Mouse (Mus musculus): ENCODE data around the gene Pomt1. TPM values are rescaled to one million over a fixed set of nuclear protein-coding genes. Genes with fewer than 3 reads are reported as not detected.

The Pomt1 gene
- polyA plus RNA-seq (2016; fragmentation: Nextera tagmentation; extraction: Ambion mirVana): 18.8 and 24.2 TPM in 2 replicates

DNA sequence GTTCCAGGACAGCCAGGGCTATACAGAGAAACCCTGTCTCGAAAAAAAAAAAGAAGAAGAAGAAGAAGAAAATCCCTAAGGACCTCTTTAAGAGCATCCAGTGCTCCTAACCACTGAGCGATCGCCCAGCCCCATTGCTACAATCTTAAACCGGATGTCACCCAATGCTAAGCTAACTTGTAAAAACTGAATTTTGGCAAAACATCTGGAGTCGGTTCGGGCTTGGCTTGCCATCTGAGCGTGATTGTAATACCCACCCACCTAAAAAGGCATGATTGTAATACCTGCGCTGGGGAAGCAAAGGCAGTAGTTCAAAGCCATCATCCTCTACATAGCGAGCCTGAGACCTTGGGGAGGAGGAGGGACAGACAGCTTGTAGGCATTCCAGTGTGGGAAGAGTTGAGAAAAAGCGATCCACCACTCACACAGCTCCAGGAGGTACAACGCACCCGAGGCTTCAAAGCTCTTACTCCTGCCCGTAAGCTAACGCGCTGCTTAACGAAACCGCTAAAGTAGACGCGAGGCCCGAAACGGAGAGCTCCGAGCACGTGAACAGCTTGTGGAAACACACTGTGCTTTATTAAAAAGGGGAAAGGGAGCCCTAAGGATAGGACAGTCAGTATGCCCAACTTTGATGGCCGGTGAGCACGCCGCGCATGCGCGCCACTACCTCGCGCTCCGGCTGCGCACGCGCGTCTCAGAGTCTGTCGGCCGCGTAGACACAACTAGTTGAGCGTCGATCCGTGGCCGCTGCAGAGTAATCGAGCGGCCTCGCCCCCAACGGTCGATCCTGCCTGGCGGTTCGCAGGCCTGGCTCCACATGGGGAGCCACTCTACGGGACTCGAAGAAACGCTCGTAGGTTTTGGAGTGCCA lies at the start of gene Pomt1:
Gene Pomt1 (plus strand): TSS at position 705 of the 874 bp plus-strand sequence.
- peak; percentile 96 for DNase-seq (ENCODE audit: low spot score)
- Histone ChIP-seq H3K4me3 (peak within 1 kb of the TSS; percentile 80), H3K9me3 (no peaks in the 10 kb centered on the region), H3K27me3 (ENCODE audit: insufficient read depth, poor library complexity, severe bottlenecking) (no peaks in the 10 kb centered on the region), H3K4me1 (peaks cover 17% of the 10 kb centered on the region), H3K27ac (peak within 1 kb of the TSS; percentile 89), H3K36me3 (peaks cover 39% of the 10 kb centered on the region)
- under 1% methylated on average over 54 of the region's 54 CpGs for WGBS

DNA sequence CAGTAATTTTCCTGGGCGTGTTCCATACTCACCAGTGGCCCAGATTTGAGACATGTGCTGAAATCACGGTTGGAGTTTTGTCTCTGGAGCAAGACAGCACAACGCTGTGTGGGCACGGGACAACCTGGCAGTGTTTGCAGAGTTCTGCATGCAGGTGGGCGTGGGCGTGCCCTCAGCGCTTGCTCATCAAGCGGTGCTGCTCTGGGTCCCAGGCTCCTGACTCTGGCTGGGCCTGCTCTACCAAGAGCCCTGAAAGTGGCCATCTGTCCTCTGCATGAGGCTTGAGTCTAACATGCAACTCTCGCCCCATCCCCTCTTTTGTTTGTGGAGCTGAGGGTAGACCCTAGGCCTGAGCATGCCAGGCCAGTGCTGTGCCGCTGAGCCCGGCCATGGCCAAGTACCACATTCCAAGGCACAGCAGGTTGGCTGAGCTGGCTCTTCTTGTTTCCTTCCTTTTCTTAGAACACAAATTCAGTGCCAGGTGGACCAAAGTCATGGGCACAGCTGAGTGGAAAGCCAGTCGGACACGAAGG lies 49.3 kb upstream of the Pomt1 start:
- H3K4me3 ChIP-seq: no peak overlapping the region
- peaks cover 31% of the 10 kb centered on the region for H3K4me1 ChIP-seq
- H3K36me3 ChIP-seq: peaks cover 91% of the 10 kb centered on the region
- H3K9me3 ChIP-seq: no peaks in the 10 kb centered on the region
- WGBS: 93% methylated on average over 13 of the region's 13 CpGs
- DNase-seq (ENCODE audit: low spot score): no peak
- H3K27me3 ChIP-seq (ENCODE audit: insufficient read depth, poor library complexity, severe bottlenecking): no peaks in the 10 kb centered on the region
- no peak overlapping the region for H3K27ac ChIP-seq

DNA sequence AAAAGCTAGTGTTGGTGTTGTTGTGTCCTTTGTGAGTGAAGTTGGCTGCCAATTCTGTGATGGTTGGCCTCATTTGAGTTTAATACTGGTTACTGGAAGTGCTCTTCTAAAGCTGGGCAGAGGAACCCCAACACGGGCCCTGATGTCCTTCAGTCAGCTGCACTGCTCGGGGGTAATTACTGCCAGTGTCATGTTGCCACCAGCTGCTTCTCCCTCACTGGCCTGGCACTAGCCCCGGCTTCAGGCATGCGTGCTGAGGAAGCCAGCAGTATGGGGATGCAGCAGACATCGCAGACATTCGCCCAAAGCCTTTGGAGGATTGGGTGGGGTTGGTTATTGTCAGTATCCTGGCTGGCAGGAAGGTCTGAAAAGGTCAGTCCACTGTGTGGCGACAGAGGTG lies 48.7 kb upstream of the Pomt1 start:
- Histone ChIP-seq H3K27me3 (ENCODE audit: insufficient read depth, poor library complexity, severe bottlenecking) (no peaks in the 10 kb centered on the region), H3K27ac (no peak overlapping the region), H3K36me3 (peaks cover 93% of the 10 kb centered on the region), H3K9me3 (no peaks in the 10 kb centered on the region), H3K4me3 (no peak overlapping the region), H3K4me1 (peaks cover 25% of the 10 kb centered on the region)
- WGBS: 89% methylated on average over 7 of the region's 7 CpGs
- no peak for DNase-seq (ENCODE audit: low spot score)

- no peak overlapping the region for H3K4me3 ChIP-seq
- WGBS: 91% methylated on average over 5 of the region's 5 CpGs
- peaks cover 93% of the 10 kb centered on the region for H3K36me3 ChIP-seq
- DNase-seq (ENCODE audit: low spot score): no peak
- H3K27me3 ChIP-seq (ENCODE audit: insufficient read depth, poor library complexity, severe bottlenecking): no peaks in the 10 kb centered on the region
- peaks cover 10% of the 10 kb centered on the region for H3K4me1 ChIP-seq
- H3K9me3 ChIP-seq: no peaks in the 10 kb centered on the region
- no peak overlapping the region for H3K27ac ChIP-seq
Measured at GRCm38 (mm10) chr2:32189060-32189681, 47.2 kb upstream of the Pomt1 start.

- Histone ChIP-seq H3K4me3 (no peak overlapping the region), H3K27ac (no peak overlapping the region), H3K36me3 (peaks cover 96% of the 10 kb centered on the region), H3K27me3 (ENCODE audit: insufficient read depth, poor library complexity, severe bottlenecking) (no peaks in the 10 kb centered on the region), H3K4me1 (peaks cover 6% of the 10 kb centered on the region; the same call in 1 of the 2 replicates), H3K9me3 (no peaks in the 10 kb centered on the region)
- DNase-seq (ENCODE audit: low spot score): no peak
- 78% methylated on average over 1 of the region's 1 CpGs for WGBS
Measured at GRCm38 (mm10) chr2:32190620-32191019, 45.8 kb upstream of the Pomt1 start.

- DNase-seq (ENCODE audit: low spot score): no peak
- no peaks in the 10 kb centered on the region for H3K9me3 ChIP-seq
- whole genome bisulfite sequencing: 82% methylated on average over 17 of the region's 18 CpGs
Measured at GRCm38 (mm10) chr2:32191872-32192507, 44.4 kb upstream of the Pomt1 start.

DNA sequence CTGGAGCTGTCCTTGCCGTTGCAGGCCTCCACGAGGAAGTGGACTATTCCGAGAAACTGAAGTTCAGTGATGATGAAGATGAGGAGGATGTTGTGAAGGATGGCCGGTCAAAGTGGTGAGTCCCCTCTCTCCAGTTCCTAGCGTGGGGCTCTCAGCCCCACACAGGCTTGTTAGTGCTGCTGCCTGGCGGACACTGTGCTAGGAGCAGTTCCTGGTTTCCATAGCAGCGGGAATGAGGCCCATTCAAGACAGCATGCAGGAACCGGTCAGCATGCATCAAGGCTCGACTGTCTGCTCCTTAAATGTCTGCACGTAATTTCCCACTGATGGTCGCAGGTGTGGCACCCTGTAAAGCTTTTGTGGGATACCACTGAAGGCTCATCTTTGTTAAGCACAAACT lies 37.4 kb upstream of the Pomt1 start:
- no peak overlapping the region for H3K27ac ChIP-seq
- WGBS: 86% methylated on average over 11 of the region's 11 CpGs
- no peak overlapping the region for H3K4me3 ChIP-seq
- H3K36me3 ChIP-seq: peaks cover 100% of the 10 kb centered on the region
- H3K27me3 ChIP-seq (ENCODE audit: insufficient read depth, poor library complexity, severe bottlenecking): no peaks in the 10 kb centered on the region
- no peaks in the 10 kb centered on the region for H3K4me1 ChIP-seq
- DNase-seq (ENCODE audit: low spot score): no peak
- H3K9me3 ChIP-seq: no peaks in the 10 kb centered on the region

More at GRCm38 (mm10) chr2:32191872-32192507, 44.4 kb upstream of the Pomt1 start:
- Histone ChIP-seq H3K4me1 (peaks cover 6% of the 10 kb centered on the region; the same call in 1 of the 2 replicates), H3K4me3 (no peak overlapping the region), H3K36me3 (peaks cover 96% of the 10 kb centered on the region), H3K27ac (no peak overlapping the region), H3K27me3 (ENCODE audit: insufficient read depth, poor library complexity, severe bottlenecking) (no peaks in the 10 kb centered on the region)

- Histone ChIP-seq H3K27ac (no peak overlapping the region), H3K9me3 (no peaks in the 10 kb centered on the region), H3K36me3 (peaks cover 100% of the 10 kb centered on the region), H3K4me1 (no peaks in the 10 kb centered on the region), H3K27me3 (ENCODE audit: insufficient read depth, poor library complexity, severe bottlenecking) (no peaks in the 10 kb centered on the region), H3K4me3 (no peak overlapping the region)
- WGBS: 97% methylated on average over 4 of the region's 4 CpGs
- no peak for DNase-seq (ENCODE audit: low spot score)
Measured at GRCm38 (mm10) chr2:32200033-32200432, 36.4 kb upstream of the Pomt1 start.

- 89% methylated on average over 11 of the region's 11 CpGs for WGBS
- H3K27ac ChIP-seq: no peak overlapping the region
- no peaks in the 10 kb centered on the region for H3K27me3 ChIP-seq (ENCODE audit: insufficient read depth, poor library complexity, severe bottlenecking)
- no peak overlapping the region for H3K4me3 ChIP-seq
- peaks cover 100% of the 10 kb centered on the region for H3K36me3 ChIP-seq
- no peak for DNase-seq (ENCODE audit: low spot score)
- no peaks in the 10 kb centered on the region for H3K4me1 ChIP-seq
- no peaks in the 10 kb centered on the region for H3K9me3 ChIP-seq
Measured at GRCm38 (mm10) chr2:32200712-32201111, 35.7 kb upstream of the Pomt1 start.

DNA sequence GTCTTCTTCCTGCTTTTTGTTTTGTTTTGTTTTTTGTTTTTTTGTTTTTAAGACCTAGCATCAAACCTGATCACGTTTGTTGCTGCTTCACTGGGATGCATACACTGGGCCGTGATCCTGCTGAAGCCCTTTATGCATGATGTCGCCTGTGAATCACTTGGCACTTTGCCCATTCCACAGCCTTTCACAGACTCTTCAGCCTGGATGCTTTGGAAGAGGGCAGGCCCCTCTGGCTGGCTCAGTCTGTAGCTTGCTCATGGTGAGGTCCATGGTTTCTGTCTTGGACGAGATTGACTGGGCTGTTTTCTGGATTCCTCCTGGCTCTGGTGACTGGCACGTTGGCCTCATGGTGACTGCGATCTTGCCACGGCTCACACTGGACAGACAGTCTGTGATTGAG lies 34.9 kb upstream of the Pomt1 start:
- Histone ChIP-seq H3K36me3 (peaks cover 100% of the 10 kb centered on the region), H3K4me1 (no peaks in the 10 kb centered on the region), H3K4me3 (no peak overlapping the region), H3K9me3 (no peaks in the 10 kb centered on the region), H3K27ac (no peak overlapping the region), H3K27me3 (ENCODE audit: insufficient read depth, poor library complexity, severe bottlenecking) (no peaks in the 10 kb centered on the region)
- DNase-seq (ENCODE audit: low spot score): no peak
- 75% methylated on average over 7 of the region's 7 CpGs for WGBS

- no peaks in the 10 kb centered on the region for H3K27me3 ChIP-seq (ENCODE audit: insufficient read depth, poor library complexity, severe bottlenecking)
- no peak for DNase-seq (ENCODE audit: low spot score)
- peaks cover 100% of the 10 kb centered on the region for H3K36me3 ChIP-seq
- H3K4me3 ChIP-seq: no peak overlapping the region
- H3K4me1 ChIP-seq: no peaks in the 10 kb centered on the region
- no peaks in the 10 kb centered on the region for H3K9me3 ChIP-seq
- 93% methylated on average over 13 of the region's 13 CpGs for WGBS
- H3K27ac ChIP-seq: no peak overlapping the region
Measured at GRCm38 (mm10) chr2:32203853-32204252, 32.5 kb upstream of the Pomt1 start.

- Histone ChIP-seq H3K4me3 (no peak overlapping the region), H3K9me3 (no peaks in the 10 kb centered on the region), H3K4me1 (no peaks in the 10 kb centered on the region), H3K27ac (no peak overlapping the region), H3K36me3 (peaks cover 100% of the 10 kb centered on the region), H3K27me3 (ENCODE audit: insufficient read depth, poor library complexity, severe bottlenecking) (no peaks in the 10 kb centered on the region)
- WGBS: 96% methylated on average over 1 of the region's 1 CpGs
- no peak for DNase-seq (ENCODE audit: low spot score)
Measured at GRCm38 (mm10) chr2:32207682-32208081, 28.7 kb upstream of the Pomt1 start.

DNA sequence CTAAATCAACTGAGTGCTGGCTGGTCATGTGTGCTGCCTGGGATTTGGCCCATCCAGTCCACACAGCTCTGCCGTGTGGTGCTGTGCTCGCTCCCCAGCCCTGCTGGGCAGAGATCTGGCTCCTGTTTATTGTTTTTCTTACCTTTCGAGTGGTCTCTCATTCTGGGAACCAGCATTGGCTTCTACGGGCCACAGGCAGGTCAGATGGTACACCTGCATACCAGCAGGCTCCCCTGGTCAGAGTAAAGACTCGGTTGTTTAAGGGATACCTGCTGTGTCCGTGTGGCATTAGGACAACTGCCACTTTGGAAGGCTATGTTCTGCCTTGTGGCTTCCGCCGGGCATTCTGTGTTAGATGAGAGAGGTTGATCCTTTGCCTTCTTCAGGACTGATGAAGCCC lies 24.7 kb upstream of the Pomt1 start:
- Histone ChIP-seq H3K9me3 (no peaks in the 10 kb centered on the region), H3K4me1 (no peaks in the 10 kb centered on the region), H3K4me3 (no peak overlapping the region), H3K36me3 (peaks cover 100% of the 10 kb centered on the region), H3K27ac (no peak overlapping the region), H3K27me3 (ENCODE audit: insufficient read depth, poor library complexity, severe bottlenecking) (no peaks in the 10 kb centered on the region)
- DNase-seq (ENCODE audit: low spot score): no peak
- WGBS: 90% methylated on average over 8 of the region's 8 CpGs

Measured in heart, embryonic 10.5 days (tissue).